Mouse (Mus musculus): ENCODE measurements at regions not wholly inside any gene's neighbourhood (a gene's known extent, or its start where the extent isn't known, plus 50 kb on each side); places are given as distances from the start of the nearest gene placed in this dataset.
A peak's percentile ranks its signal among the peaks of the same experiment; 100 is the strongest.

DNA sequence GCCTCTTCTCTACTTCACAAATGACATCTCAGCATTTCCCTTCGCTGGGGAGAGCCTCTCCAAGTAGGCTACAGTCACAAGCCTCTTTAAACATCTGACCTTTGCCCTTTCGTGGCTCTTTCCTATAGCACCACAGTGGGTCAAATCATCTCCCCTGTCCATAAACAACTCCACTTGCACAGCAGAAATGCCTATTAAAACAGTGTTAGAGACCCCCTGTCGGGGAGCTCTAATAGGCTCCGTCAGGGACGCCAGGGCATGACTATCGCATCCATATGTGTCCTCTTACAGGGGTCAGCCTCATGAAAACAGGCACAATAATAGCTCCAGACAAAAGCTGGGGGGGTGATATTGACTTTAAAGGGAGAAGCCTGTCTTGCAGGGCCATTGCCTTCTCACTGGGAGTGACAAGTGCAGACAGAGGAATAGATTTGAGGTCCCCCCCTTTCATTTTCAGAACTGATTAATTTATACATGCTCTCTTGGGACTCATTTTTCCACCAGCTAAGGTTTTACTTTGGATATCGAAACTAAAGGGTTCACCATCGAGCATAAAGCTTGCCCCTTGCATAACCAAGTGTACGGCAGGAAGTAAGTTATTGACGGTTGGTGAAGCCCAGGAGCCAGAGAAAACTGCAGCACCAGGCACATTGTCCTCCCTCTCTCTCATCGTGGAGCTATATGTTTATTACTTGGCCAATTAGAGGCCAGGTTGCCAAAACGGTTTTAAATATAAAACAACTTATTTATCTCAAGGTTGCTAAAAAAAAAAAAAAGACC, 94.6 kb upstream of the Mbip start:
- no peak overlapping the region for H3K4me2 ChIP-seq (replicated peaks; ENCODE audit: low read depth, low read length)
- no peaks in the 10 kb centered on the region for H3K4me1 ChIP-seq (ENCODE audit: insufficient read depth, low read length)
- 0 out of 2 replicates have a peak, but pooled peaks cover 3% of the 10 kb centered on the region for H3K27me3 ChIP-seq (ENCODE audit: insufficient read depth, low read length)
- no peak overlapping the region for H3K4me3 ChIP-seq (ENCODE audit: low read length)
- no peaks in the 10 kb centered on the region for H3K36me3 ChIP-seq (ENCODE audit: insufficient read depth, low read length)
- no peak overlapping the region for H3K9ac ChIP-seq (replicated peaks; ENCODE audit: low read length)
- 42% methylated on average over 12 of the region's 12 CpGs for WGBS
- ATAC-seq (ENCODE audit: low FRiP score, low TSS enrichment): no peak
- H3K9me3 ChIP-seq (ENCODE audit: low read length): no peaks in the 10 kb centered on the region
- H3K27ac ChIP-seq (ENCODE audit: low read length): no peak overlapping the region

DNA sequence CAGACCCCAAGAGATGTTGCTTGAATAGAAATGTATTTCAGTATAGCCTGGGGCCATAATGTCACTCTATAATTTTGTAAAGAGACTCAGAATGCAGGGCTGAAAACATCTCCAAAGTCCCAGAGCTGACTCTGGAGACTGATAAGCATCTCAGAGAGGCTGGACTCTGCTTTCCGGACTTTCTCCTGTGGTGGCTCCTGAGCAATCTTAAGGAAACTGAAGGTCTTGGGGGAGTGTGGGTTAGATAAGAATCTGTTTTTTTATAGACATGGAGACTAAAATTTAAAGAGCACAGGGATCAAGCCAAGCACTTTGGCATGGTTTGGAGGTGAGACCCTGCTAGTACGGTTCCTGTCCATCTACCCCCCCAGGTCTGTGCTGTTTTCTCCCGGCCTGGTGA, 92.7 kb upstream of the Mbip start:
- ATAC-seq (ENCODE audit: low FRiP score, low TSS enrichment): no peak

DNA sequence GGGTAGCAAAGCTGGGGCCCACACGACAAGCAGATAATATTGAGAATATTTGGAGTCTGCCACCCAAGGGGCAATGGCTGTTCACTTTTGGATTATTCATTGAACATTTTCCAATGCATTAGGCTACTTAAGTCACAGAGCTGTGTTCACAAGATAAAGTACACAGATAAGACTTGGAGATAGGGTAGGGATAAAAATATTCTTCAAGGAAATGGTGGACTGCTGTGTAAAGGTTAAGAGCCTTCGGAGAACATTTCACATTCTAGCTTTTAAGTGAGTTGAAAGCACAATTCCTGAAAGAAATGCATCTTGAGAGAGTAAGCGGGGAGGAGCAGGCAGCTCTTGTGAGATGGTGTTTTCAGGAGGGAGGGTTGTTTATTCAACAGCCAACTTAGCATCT, 92.3 kb upstream of the Mbip start:
- H3K4me1 ChIP-seq (ENCODE audit: insufficient read depth, low read length): no peaks in the 10 kb centered on the region
- H3K9ac ChIP-seq (replicated peaks; ENCODE audit: low read length): no peak overlapping the region
- H3K9me3 ChIP-seq (ENCODE audit: low read length): no peaks in the 10 kb centered on the region
- no peak overlapping the region for H3K27ac ChIP-seq (ENCODE audit: low read length)
- ATAC-seq (ENCODE audit: low FRiP score, low TSS enrichment): no peak
- H3K36me3 ChIP-seq (ENCODE audit: insufficient read depth, low read length): no peaks in the 10 kb centered on the region
- WGBS: 67% methylated on average over 3 of the region's 3 CpGs
- no peak overlapping the region for H3K4me2 ChIP-seq (replicated peaks; ENCODE audit: low read depth, low read length)
- no peak overlapping the region for H3K4me3 ChIP-seq (ENCODE audit: low read length)
- H3K27me3 ChIP-seq (ENCODE audit: insufficient read depth, low read length): 0 out of 2 replicates have a peak, but pooled peaks cover 3% of the 10 kb centered on the region

More for the DNA sequence above, 92.7 kb upstream of the Mbip start:
- no peak overlapping the region for H3K27ac ChIP-seq (ENCODE audit: low read length)
- 64% methylated on average over 3 of the region's 3 CpGs for WGBS
- H3K4me2 ChIP-seq (replicated peaks; ENCODE audit: low read depth, low read length): no peak overlapping the region
- H3K4me1 ChIP-seq (ENCODE audit: insufficient read depth, low read length): no peaks in the 10 kb centered on the region
- no peak overlapping the region for H3K4me3 ChIP-seq (ENCODE audit: low read length)
- H3K36me3 ChIP-seq (ENCODE audit: insufficient read depth, low read length): no peaks in the 10 kb centered on the region
- 0 out of 2 replicates have a peak, but pooled peaks cover 3% of the 10 kb centered on the region for H3K27me3 ChIP-seq (ENCODE audit: insufficient read depth, low read length)
- no peak overlapping the region for H3K9ac ChIP-seq (replicated peaks; ENCODE audit: low read length)
- H3K9me3 ChIP-seq (ENCODE audit: low read length): no peaks in the 10 kb centered on the region

- Histone ChIP-seq H3K27ac (ENCODE audit: low read length) (no peak overlapping the region), H3K4me1 (ENCODE audit: insufficient read depth, low read length) (no peaks in the 10 kb centered on the region), H3K9ac (replicated peaks; ENCODE audit: low read length) (no peak overlapping the region), H3K27me3 (ENCODE audit: insufficient read depth, low read length) (no peaks in the 10 kb centered on the region; the same call in 1 of the 2 replicates), H3K4me3 (ENCODE audit: low read length) (no peak overlapping the region), H3K4me2 (replicated peaks; ENCODE audit: low read depth, low read length) (no peak overlapping the region), H3K36me3 (ENCODE audit: insufficient read depth, low read length) (no peaks in the 10 kb centered on the region), H3K9me3 (ENCODE audit: low read length) (no peaks in the 10 kb centered on the region)
- WGBS: 85% methylated on average over 9 of the region's 9 CpGs
- ATAC-seq (ENCODE audit: low FRiP score, low TSS enrichment): no peak
Observed at GRCm38 (mm10) chr12:56426681-56427246, 81.1 kb upstream of the Mbip start.

- H3K4me3 ChIP-seq (ENCODE audit: low read length): no peak overlapping the region
- H3K9ac ChIP-seq (replicated peaks; ENCODE audit: low read length): no peak overlapping the region
- ATAC-seq (ENCODE audit: low FRiP score, low TSS enrichment): no peak
- no peak overlapping the region for H3K4me2 ChIP-seq (replicated peaks; ENCODE audit: low read depth, low read length)
- no peaks in the 10 kb centered on the region for H3K36me3 ChIP-seq (ENCODE audit: insufficient read depth, low read length)
- no peak overlapping the region for H3K27ac ChIP-seq (ENCODE audit: low read length)
- 88% methylated on average over 7 of the region's 7 CpGs for WGBS
- no peaks in the 10 kb centered on the region for H3K4me1 ChIP-seq (ENCODE audit: insufficient read depth, low read length)
- no peaks in the 10 kb centered on the region for H3K9me3 ChIP-seq (ENCODE audit: low read length)
- no peaks in the 10 kb centered on the region for H3K27me3 ChIP-seq (ENCODE audit: insufficient read depth, low read length)
Observed at GRCm38 (mm10) chr12:56416106-56416505, 70.4 kb upstream of the Mbip start.

GRCm38 (mm10) chr12:56414861-56415765, 69.4 kb upstream of the Mbip start:
- Histone ChIP-seq H3K36me3 (ENCODE audit: insufficient read depth, low read length) (no peaks in the 10 kb centered on the region), H3K4me3 (ENCODE audit: low read length) (no peak overlapping the region), H3K9me3 (ENCODE audit: low read length) (no peaks in the 10 kb centered on the region), H3K4me2 (replicated peaks; ENCODE audit: low read depth, low read length) (no peak overlapping the region), H3K27ac (ENCODE audit: low read length) (no peak overlapping the region), H3K27me3 (ENCODE audit: insufficient read depth, low read length) (no peaks in the 10 kb centered on the region), H3K4me1 (ENCODE audit: insufficient read depth, low read length) (no peaks in the 10 kb centered on the region), H3K9ac (replicated peaks; ENCODE audit: low read length) (no peak overlapping the region)
- WGBS: 66% methylated on average over 8 of the region's 8 CpGs
- no peak for ATAC-seq (ENCODE audit: low FRiP score, low TSS enrichment)

DNA sequence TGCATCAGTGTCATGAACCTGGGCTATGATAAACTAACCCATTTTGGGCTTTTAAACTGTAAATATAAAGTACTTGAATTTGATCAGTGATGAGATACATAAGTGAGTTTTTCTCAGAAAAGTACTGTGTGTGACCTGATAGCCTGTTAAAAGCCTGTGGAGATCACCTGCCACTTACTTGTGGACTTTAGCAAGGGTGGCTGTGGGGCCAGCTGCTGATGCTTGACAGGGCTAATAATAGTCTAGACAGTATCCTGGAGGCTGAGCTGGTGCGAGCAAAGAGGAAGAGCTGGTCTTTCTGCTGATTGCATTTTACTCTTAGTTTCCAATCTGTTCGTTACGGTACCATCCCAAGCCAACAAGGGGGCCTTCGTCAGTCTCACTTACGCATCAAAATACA, 60.0 kb upstream of the Mbip start:
- Histone ChIP-seq H3K9ac (replicated peaks; ENCODE audit: low read length) (no peak overlapping the region), H3K9me3 (ENCODE audit: low read length) (no peaks in the 10 kb centered on the region), H3K36me3 (ENCODE audit: insufficient read depth, low read length) (no peaks in the 10 kb centered on the region), H3K4me2 (replicated peaks; ENCODE audit: low read depth, low read length) (no peak overlapping the region), H3K4me3 (ENCODE audit: low read length) (no peak overlapping the region), H3K27me3 (ENCODE audit: insufficient read depth, low read length) (no peaks in the 10 kb centered on the region), H3K4me1 (ENCODE audit: insufficient read depth, low read length) (peaks cover 8% of the 10 kb centered on the region; the same call in 1 of the 2 replicates), H3K27ac (ENCODE audit: low read length) (no peak overlapping the region)
- WGBS: 79% methylated on average over 5 of the region's 5 CpGs
- ATAC-seq (ENCODE audit: low FRiP score, low TSS enrichment): no peak

- Histone ChIP-seq H3K9ac (replicated peaks; ENCODE audit: low read length) (no peak overlapping the region), H3K4me3 (ENCODE audit: low read length) (no peak overlapping the region), H3K9me3 (ENCODE audit: low read length) (no peaks in the 10 kb centered on the region), H3K4me2 (replicated peaks; ENCODE audit: low read depth, low read length) (no peak overlapping the region), H3K4me1 (ENCODE audit: insufficient read depth, low read length) (peaks cover 11% of the 10 kb centered on the region; the same call in 1 of the 2 replicates), H3K27ac (ENCODE audit: low read length) (no peak overlapping the region), H3K27me3 (ENCODE audit: insufficient read depth, low read length) (no peaks in the 10 kb centered on the region), H3K36me3 (ENCODE audit: insufficient read depth, low read length) (no peaks in the 10 kb centered on the region)
- 35% methylated on average over 4 of the region's 4 CpGs for WGBS
- peak; percentile 40; the same call in 1 of the 2 replicates for ATAC-seq (ENCODE audit: low FRiP score, low TSS enrichment)
Observed at GRCm38 (mm10) chr12:56404833-56405232, 59.1 kb upstream of the Mbip start.

- no peak for ATAC-seq (ENCODE audit: low FRiP score, low TSS enrichment)
- Histone ChIP-seq H3K27ac (ENCODE audit: low read length) (no peak overlapping the region), H3K36me3 (ENCODE audit: insufficient read depth, low read length) (no peaks in the 10 kb centered on the region), H3K4me3 (ENCODE audit: low read length) (no peak overlapping the region), H3K4me1 (ENCODE audit: insufficient read depth, low read length) (peaks cover 11% of the 10 kb centered on the region; the same call in 1 of the 2 replicates), H3K4me2 (replicated peaks; ENCODE audit: low read depth, low read length) (no peak overlapping the region), H3K27me3 (ENCODE audit: insufficient read depth, low read length) (no peaks in the 10 kb centered on the region), H3K9ac (replicated peaks; ENCODE audit: low read length) (no peak overlapping the region), H3K9me3 (ENCODE audit: low read length) (no peaks in the 10 kb centered on the region)
- WGBS: 92% methylated on average over 2 of the region's 2 CpGs
Observed at GRCm38 (mm10) chr12:56404262-56404661, 58.6 kb upstream of the Mbip start.

Measured in kidney, embryonic 16.5 days (tissue).